Mouse (Mus musculus): ENCODE measurements around the gene Crocc2.
A peak's percentile ranks its signal among the peaks of the same experiment; 100 is the strongest.

Gene Crocc2

GRCm38 (mm10) chr1:93217530-93217929 lies 49.0 kb downstream of the Crocc2 start:
- no peak for DNase-seq

GRCm38 (mm10) chr1:93220776-93221175 lies 52.3 kb downstream of the Crocc2 start:
- no peak for DNase-seq

- DNase-seq: no peak
Observed at GRCm38 (mm10) chr1:93223972-93224371, 55.4 kb downstream of the Crocc2 start.

GRCm38 (mm10) chr1:93225226-93225625 lies 56.7 kb downstream of the Crocc2 start:
- DNase-seq: no peak

- no peak for DNase-seq
Observed at GRCm38 (mm10) chr1:93225731-93226520, 57.4 kb downstream of the Crocc2 start.

GRCm38 (mm10) chr1:93227303-93227975 lies 58.9 kb downstream of the Crocc2 start:
- peak; percentile 56 for DNase-seq

GRCm38 (mm10) chr1:93227976-93228365 lies 59.4 kb downstream of the Crocc2 start:
- DNase-seq: no peak

GRCm38 (mm10) chr1:93229221-93229620 lies 60.7 kb downstream of the Crocc2 start:
- DNase-seq: no peak

- DNase-seq: no peak
Observed at GRCm38 (mm10) chr1:93229626-93230025, 61.1 kb downstream of the Crocc2 start.

GRCm38 (mm10) chr1:93235576-93236544 lies 67.3 kb downstream of the Crocc2 start, which contains the start of gene Sned1:
Gene Sned1 (plus strand): TSS chr1:93235841.
- DNase-seq: peak; percentile 60

GRCm38 (mm10) chr1:93236545-93236924 lies 68.0 kb downstream of the Crocc2 start:
- DNase-seq: no peak

GRCm38 (mm10) chr1:93237676-93238075 lies 69.2 kb downstream of the Crocc2 start:
- no peak for DNase-seq

GRCm38 (mm10) chr1:93238201-93238600 lies 69.7 kb downstream of the Crocc2 start:
- DNase-seq: no peak

- no peak for DNase-seq
Observed at GRCm38 (mm10) chr1:93245936-93246335, 77.4 kb downstream of the Crocc2 start.

GRCm38 (mm10) chr1:93252586-93252985 lies 84.1 kb downstream of the Crocc2 start:
- DNase-seq: no peak

GRCm38 (mm10) chr1:93255761-93256160 lies 87.2 kb downstream of the Crocc2 start:
- no peak for DNase-seq

- DNase-seq: no peak
Observed at GRCm38 (mm10) chr1:93257560-93257959, 89.0 kb downstream of the Crocc2 start.

GRCm38 (mm10) chr1:93267207-93267606 lies 98.7 kb downstream of the Crocc2 start:
- no peak for DNase-seq

GRCm38 (mm10) chr1:93268246-93268645 lies 99.7 kb downstream of the Crocc2 start:
- DNase-seq: no peak

- DNase-seq: no peak
Observed at GRCm38 (mm10) chr1:93270516-93271240, 102.2 kb downstream of the Crocc2 start.

- DNase-seq: no peak
Observed at GRCm38 (mm10) chr1:93271751-93272150, 103.2 kb downstream of the Crocc2 start.

- DNase-seq: no peak
Observed at GRCm38 (mm10) chr1:93272409-93272821, 103.9 kb downstream of the Crocc2 start.

Measured in layer of hippocampus, adult 9-11 months (tissue).